Comparison of ENCODE assay signal across 15 mouse cellular contexts in genomic region chr1:99872344-99872743, GRCm38 (mm10).
"Had no signal": no experiment of that assay in that cellular context is flagged by ENCODE, and none has a peak within 500 bp of the region (broad histone marks: within the 10 kb centered on the region; RNA-seq: fewer than 3 reads in every experiment).

No protein-coding gene starts in this region.

- H3K27ac ChIP-seq: neural tube, embryonic 12.5 days; neural tube, embryonic 13.5 days; neural tube, embryonic 15.5 days; stomach, embryonic 15.5 days; stomach, postnatal 0 days had no signal

- H3K4me3 ChIP-seq: neural tube, embryonic 12.5 days; neural tube, embryonic 13.5 days; neural tube, embryonic 15.5 days; stomach, embryonic 15.5 days had no signal

- DNase-seq: retina, postnatal 1 day; right cerebral cortex, postnatal 14 days; right cerebral cortex, postnatal 4 days; spleen, adult 18-20 months; thymus, adult 18-20 months; thymus, adult 2 months; thymus, postnatal 14 days; thymus, postnatal 25 days; thymus, postnatal 36 days; thymus, postnatal 4 days had no signal

- H3K4me1 ChIP-seq: neural tube, embryonic 12.5 days; neural tube, embryonic 13.5 days; neural tube, embryonic 15.5 days; stomach, embryonic 15.5 days had no signal
